Mouse (Mus musculus) heart, embryonic 16.5 days (tissue): ENCODE measurements around the gene Mrpl45. TPM values are rescaled to one million over a fixed set of nuclear protein-coding genes. Genes with fewer than 3 reads are reported as not detected.

ENCODE experiments used
- ATAC-seq: fragments of 200-750 bp; cut with Nextera tagmentation; replicated peaks from 2 replicates; pipeline ENCODE4 v1.8.0; 2017; ENCODE audit warnings: moderate number of reproducible peaks; ENCODE audit not compliant: insufficient read depth, low FRiP score; ENCODE audit errors: extremely low read depth
- H3K27ac ChIP-seq: fragments of 300-500 bp; sonication (generic); 2 replicates; pipeline ENCODE4 v1.5.1; 2014; ENCODE audit warnings: mild to moderate bottlenecking, low read length, control low read depth, moderate library complexity
- H3K27me3 ChIP-seq: fragments of 300-500 bp; sonication (generic); 2 replicates; pipeline ENCODE4 v1.6.1; 2014; ENCODE audit warnings: low read length, mixed read lengths; ENCODE audit not compliant: control insufficient read depth, insufficient read depth
- H3K36me3 ChIP-seq: fragments of 300-500 bp; sonication (generic); 2 replicates; pipeline ENCODE4 v1.6.1; 2014; ENCODE audit not compliant: control insufficient read depth, insufficient read depth
- H3K4me1 ChIP-seq: fragments of 300-500 bp; sonication (generic); 2 replicates; pipeline ENCODE4 v1.6.1; 2014; ENCODE audit warnings: low read length, mixed read lengths; ENCODE audit not compliant: control insufficient read depth, insufficient read depth
- H3K4me2 ChIP-seq: fragments of 300-500 bp; sonication (generic); 2 replicates; pipeline ENCODE4 v1.6.1; 2014; ENCODE audit warnings: low read depth, mild to moderate bottlenecking, control low read depth, low read length
- H3K4me3 ChIP-seq: fragments of 300-500 bp; sonication (generic); 2 replicates; pipeline ENCODE4 v1.5.1; 2014; ENCODE audit warnings: mild to moderate bottlenecking, control low read depth, low read length
- H3K9ac ChIP-seq: fragments of 300-500 bp; sonication (generic); 2 replicates; pipeline ENCODE4 v1.6.1; 2014; ENCODE audit warnings: low read length, control low read depth
- H3K9me3 ChIP-seq: fragments of 300-500 bp; sonication (generic); replicated peaks from 2 replicates; pipeline ENCODE4 v1.6.1; 2016; ENCODE audit warnings: low read length; ENCODE audit not compliant: control insufficient read depth
- WGBS: fragments of 180-500 bp; shearing (Covaris S2); extraction: QIAGEN DNeasy Blood & Tissue Kit; methylation state at CpG from one replicate; pipeline ENCODE4 v1.1.7; 2014; 5-methylcytosine and 5-hydroxymethylcytosine counted together
- polyA plus RNA-seq: library from polyadenylated mRNA; unstranded; fragments of >200 nt; fragmentation: Nextera tagmentation; extraction: Ambion mirVana; gene quantifications from 2 replicates; pipeline ENCODE4 v1.2.1, GENCODE M21; 2015

Gene Mrpl45
- polyA plus RNA-seq, 1 experiment from 2014 or later = 59.8 TPM

DNA sequence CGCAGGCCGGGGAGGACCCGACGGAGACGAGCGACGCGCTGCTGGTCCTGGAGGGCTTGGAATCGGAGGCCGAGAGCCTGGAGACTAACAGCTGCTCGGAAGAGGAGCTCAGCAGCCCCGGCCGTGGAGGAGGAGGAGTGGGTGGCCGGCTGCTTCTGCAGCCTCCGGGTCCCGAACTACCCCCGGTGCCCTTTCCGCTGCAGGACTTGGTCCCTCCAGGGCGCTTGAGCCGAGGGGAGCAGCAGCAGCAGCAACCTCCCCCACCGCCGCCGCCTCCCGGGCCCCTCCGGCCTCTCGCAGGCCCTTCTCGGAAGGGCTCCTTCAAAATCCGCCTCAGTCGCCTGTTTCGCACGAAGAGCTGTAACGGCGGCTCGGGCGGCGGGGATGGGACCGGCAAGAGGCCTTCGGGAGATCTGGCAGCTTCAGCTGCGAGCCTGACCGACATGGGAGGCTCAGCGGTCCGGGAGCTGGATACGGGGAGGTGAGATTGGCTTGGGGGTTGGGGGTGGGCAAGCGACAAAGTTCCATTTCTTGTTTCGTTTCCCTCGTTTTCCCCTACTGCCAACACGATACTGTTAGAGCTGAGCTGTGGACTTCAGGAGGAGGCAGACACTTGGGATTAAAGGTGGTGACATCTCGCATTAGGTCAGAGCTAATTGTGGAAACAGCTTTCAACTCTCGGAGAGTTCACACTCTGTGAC lies 47.6 kb downstream of the Mrpl45 start:
- ATAC-seq = peak; percentile 35
- peak overlapping the region; percentile 99 for H3K9ac ChIP-seq
- under 1% methylated on average over 48 of the region's 49 CpGs for WGBS
- H3K4me2 ChIP-seq = peak overlapping the region; percentile 91
- peak overlapping the region; percentile 92 for H3K27ac ChIP-seq
- H3K9me3 ChIP-seq = no peaks in the 10 kb centered on the region
- H3K4me3 ChIP-seq = peak overlapping the region; percentile 78
- H3K27me3 ChIP-seq = no peaks in the 10 kb centered on the region
- H3K4me1 ChIP-seq = peaks cover 23% of the 10 kb centered on the region
- H3K36me3 ChIP-seq = no peaks in the 10 kb centered on the region

GRCm38 (mm10) chr11:97363644-97363995 lies 48.1 kb downstream of the Mrpl45 start:
- H3K36me3 ChIP-seq = no peaks in the 10 kb centered on the region
- under 1% methylated on average over 7 of the region's 7 CpGs for WGBS
- no peak for ATAC-seq

DNA sequence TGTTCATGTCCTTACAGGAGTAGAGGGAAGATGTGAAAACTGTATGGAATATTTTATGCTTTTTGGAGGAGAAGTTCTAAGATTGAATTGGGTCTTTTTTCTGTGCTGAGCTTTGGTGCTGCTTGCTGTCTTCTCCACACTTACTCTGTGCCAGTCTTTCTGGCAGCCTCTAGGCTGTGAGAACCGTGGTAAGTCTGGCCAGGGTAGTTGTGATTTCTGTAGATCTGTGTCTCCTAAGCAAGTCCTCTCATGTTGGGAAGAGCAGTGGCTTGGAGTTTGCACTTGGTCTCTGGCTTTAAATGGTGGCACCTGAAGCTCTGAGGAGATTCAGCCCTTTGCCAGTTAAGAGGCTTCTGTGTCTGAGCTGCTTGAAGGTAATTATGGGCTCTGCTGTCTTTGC lies 50.0 kb downstream of the Mrpl45 start:
- peaks cover 33% of the 10 kb centered on the region for H3K4me1 ChIP-seq
- WGBS = 50% methylated on average over 1 of the region's 1 CpGs
- H3K4me2 ChIP-seq = peak overlapping the region; percentile 91
- H3K27me3 ChIP-seq = no peaks in the 10 kb centered on the region
- H3K4me3 ChIP-seq = no peak overlapping the region
- no peaks in the 10 kb centered on the region for H3K9me3 ChIP-seq
- no peak for ATAC-seq
- H3K36me3 ChIP-seq = no peaks in the 10 kb centered on the region
- no peak overlapping the region for H3K27ac ChIP-seq
- H3K9ac ChIP-seq = no peak overlapping the region

More at GRCm38 (mm10) chr11:97363644-97363995, 48.1 kb downstream of the Mrpl45 start:
- Histone ChIP-seq H3K4me1 (peaks cover 27% of the 10 kb centered on the region), H3K27ac (peak overlapping the region; percentile 92), H3K4me2 (peak overlapping the region; percentile 91), H3K4me3 (peak overlapping the region; percentile 78), H3K9me3 (no peaks in the 10 kb centered on the region), H3K9ac (peak overlapping the region; percentile 99), H3K27me3 (no peaks in the 10 kb centered on the region)

- Histone ChIP-seq H3K27me3 (no peaks in the 10 kb centered on the region), H3K9me3 (no peaks in the 10 kb centered on the region), H3K36me3 (no peaks in the 10 kb centered on the region), H3K27ac (no peak overlapping the region), H3K4me2 (no peak overlapping the region), H3K4me1 (peaks cover 44% of the 10 kb centered on the region), H3K4me3 (no peak overlapping the region), H3K9ac (no peak overlapping the region)
- WGBS = 70% methylated on average over 5 of the region's 5 CpGs
- ATAC-seq = no peak
Measured at GRCm38 (mm10) chr11:97368501-97368900, 53.0 kb downstream of the Mrpl45 start.

DNA sequence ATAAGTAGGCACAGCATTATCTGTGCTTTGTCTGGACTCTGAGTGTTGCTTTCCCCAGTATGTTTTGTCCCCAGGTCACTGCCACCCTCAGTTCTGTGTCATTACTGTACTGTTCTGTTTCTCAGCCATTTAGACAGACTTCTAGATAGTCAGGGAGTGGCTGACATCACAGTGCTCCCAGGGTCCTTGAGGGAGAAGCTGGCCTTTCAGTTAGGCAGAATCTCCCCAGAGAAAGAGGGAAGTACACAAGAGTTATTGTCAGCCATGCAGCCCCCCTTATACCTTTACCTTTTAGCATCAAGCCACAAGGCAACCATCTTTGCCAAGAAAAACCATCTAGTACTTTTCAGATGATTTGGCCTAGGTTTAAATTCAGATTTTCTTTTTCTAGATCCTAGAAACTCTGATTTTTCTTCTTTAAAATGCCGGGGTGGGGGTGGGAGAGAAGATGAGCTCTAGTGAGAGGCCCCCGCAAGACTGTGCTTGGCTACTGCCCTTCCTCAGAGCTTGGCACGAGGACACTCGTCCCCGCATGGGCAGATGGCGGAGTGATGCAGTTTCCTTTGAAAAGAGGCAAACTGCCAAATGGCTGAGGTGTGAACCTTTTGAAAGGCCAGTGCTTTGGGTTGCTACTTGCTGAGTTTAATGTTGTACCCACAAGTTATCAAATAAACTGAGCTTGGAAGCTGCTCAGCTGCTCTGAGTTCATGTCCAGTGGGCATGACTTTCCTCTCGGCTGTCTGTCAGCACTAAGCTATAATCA lies 55.0 kb downstream of the Mrpl45 start:
- Histone ChIP-seq H3K36me3 (peaks cover 11% of the 10 kb centered on the region), H3K9ac (no peak overlapping the region)
- ATAC-seq = no peak

DNA sequence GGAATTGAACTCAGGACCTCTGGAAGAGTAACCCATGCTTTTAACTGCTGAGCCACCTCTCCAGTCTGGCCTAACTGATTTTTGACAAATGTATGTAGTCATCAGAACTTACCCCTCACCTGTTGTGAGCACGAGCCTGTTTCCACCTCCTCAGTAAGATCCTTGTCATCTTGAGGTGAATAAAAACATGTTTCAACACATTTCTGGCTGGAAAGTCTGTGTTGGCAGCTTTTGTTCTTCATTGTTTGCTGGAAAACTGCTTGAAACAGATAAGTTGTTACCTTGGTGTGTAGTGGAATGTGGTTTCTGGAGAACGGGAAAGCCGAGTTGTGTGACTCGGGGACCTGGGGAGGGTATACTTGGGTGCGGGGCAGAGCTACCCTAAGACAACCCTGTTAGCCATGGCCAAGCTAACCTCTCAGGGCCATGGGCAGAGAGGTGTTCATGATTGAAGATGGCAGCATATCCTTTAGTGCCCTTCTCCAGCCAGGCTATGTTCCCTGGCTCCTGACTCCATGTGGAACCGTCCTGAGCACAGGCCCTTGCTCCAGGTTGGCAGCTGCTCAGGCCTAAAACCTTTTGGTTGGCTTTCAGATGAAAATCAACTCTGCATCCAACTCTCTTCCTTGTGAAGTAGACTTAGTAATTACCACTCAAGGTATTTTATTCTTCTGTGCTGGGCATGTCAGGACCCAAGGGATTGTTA lies 56.8 kb downstream of the Mrpl45 start:
- Histone ChIP-seq H3K4me2 (no peak overlapping the region), H3K9me3 (no peaks in the 10 kb centered on the region), H3K36me3 (peaks cover 11% of the 10 kb centered on the region), H3K27ac (0 out of 2 replicates have a peak overlapping the region, but pooled peaks have one; percentile 18), H3K9ac (no peak overlapping the region), H3K27me3 (no peaks in the 10 kb centered on the region), H3K4me1 (peaks cover 26% of the 10 kb centered on the region), H3K4me3 (no peak overlapping the region)
- 69% methylated on average over 6 of the region's 6 CpGs for WGBS
- no peak for ATAC-seq

More for the DNA sequence above, 55.0 kb downstream of the Mrpl45 start:
- Histone ChIP-seq H3K4me1 (peaks cover 30% of the 10 kb centered on the region), H3K4me3 (no peak overlapping the region), H3K9me3 (no peaks in the 10 kb centered on the region), H3K27ac (peak overlapping the region; percentile 46), H3K4me2 (no peak overlapping the region), H3K27me3 (no peaks in the 10 kb centered on the region)
- 34% methylated on average over 7 of the region's 7 CpGs for WGBS

DNA sequence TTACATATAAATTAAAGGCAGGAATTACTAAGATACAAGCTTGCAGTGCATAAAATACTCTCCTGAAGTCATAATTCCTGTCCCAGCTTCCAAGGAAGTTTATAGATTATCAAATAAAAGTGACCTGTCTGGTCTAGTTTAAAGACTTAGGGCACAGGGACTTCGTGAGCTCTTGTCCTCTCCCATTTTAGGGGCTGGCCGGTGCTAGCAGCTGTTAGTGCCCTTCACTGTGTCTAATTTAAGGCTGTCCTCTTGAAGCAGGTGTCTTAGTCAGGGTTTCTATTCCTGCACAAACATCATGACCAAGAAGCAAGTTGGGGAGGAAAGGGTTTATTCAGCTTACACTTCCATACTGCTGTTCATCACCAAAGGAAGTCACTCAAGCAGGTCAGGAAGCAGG lies 57.9 kb downstream of the Mrpl45 start:
- WGBS = 60% methylated on average over 2 of the region's 2 CpGs
- Histone ChIP-seq H3K9ac (no peak overlapping the region), H3K36me3 (peaks cover 19% of the 10 kb centered on the region)

More for the DNA sequence above, 57.9 kb downstream of the Mrpl45 start:
- peaks cover 22% of the 10 kb centered on the region for H3K4me1 ChIP-seq
- H3K9me3 ChIP-seq = no peaks in the 10 kb centered on the region
- no peaks in the 10 kb centered on the region for H3K27me3 ChIP-seq
- H3K4me3 ChIP-seq = no peak overlapping the region
- no peak overlapping the region for H3K4me2 ChIP-seq
- H3K27ac ChIP-seq = no peak overlapping the region; the same call in 1 of the 2 replicates
- no peak for ATAC-seq
